Comparison of ENCODE assay signal across 27 mouse cellular contexts in the genomic region with DNA sequence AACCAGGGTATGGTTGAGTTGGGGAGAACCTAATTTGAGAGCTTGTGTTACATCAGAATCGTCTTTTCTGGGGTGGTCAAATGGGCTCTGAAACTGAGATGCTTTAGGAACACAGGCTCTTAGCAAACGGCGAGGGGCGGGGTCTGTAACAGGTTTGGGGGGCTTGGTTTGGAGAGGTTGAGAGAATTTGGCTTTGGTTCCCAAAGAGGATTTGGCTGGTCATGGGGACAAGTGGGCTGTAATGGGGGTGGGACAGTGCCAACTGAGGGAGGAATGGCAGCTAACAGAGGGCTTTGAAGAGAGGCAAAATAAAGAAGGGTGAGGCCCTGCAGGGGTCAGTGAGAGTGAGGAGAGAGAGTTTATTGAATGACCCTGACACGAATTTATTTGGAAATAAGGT. TPM values are rescaled to one million over a fixed set of nuclear protein-coding genes. Genes with fewer than 3 reads are reported as not detected.
"Had no signal": no experiment of that assay in that cellular context is flagged by ENCODE, and none has a peak within 500 bp of the region (broad histone marks: within the 10 kb centered on the region; RNA-seq: fewer than 3 reads in every experiment).

No protein-coding gene starts in this region.

- H3K4me3 ChIP-seq: limb, embryonic 10.5 days; limb, embryonic 13.5 days; liver, embryonic 13.5 days; midbrain, embryonic 13.5 days had no signal

- ATAC-seq: intestine, postnatal 0 days; lung, postnatal 0 days; midbrain, embryonic 13.5 days; midbrain, embryonic 16.5 days had no signal

- H3K27ac ChIP-seq: kidney, postnatal 0 days; limb, embryonic 10.5 days; limb, embryonic 13.5 days; liver, embryonic 13.5 days; macrophage; midbrain, embryonic 13.5 days had no signal

- H3K4me2 ChIP-seq: limb, embryonic 13.5 days; liver, embryonic 13.5 days; lung, embryonic 14.5 days; midbrain, embryonic 13.5 days had no signal

- H3K36me3 ChIP-seq: limb, embryonic 10.5 days; limb, embryonic 13.5 days; liver, embryonic 13.5 days; midbrain, embryonic 13.5 days had no signal

- H3K9me3 ChIP-seq: limb, embryonic 10.5 days; limb, embryonic 13.5 days; liver, embryonic 13.5 days; midbrain, embryonic 13.5 days had no signal

- DNase-seq: kidney, adult 2 months; kidney, postnatal 25 days; liver; liver, embryonic 13.5 days; lung, embryonic 14.5 days; thymus, adult 18-20 months; thymus, postnatal 36 days had no signal

- H3K4me1 ChIP-seq: limb, embryonic 13.5 days; midbrain, embryonic 13.5 days had no signal

- H3K9ac ChIP-seq: limb, embryonic 13.5 days; liver, embryonic 13.5 days; lung, embryonic 14.5 days; midbrain, embryonic 13.5 days had no signal

RNA-seq across cellular contexts. Expression of gene Urah, which starts 4.7 kb away (rescaled TPM):
- total RNA-seq: megakaryocyte, adult 5-6 weeks had no signal
- polyA plus RNA-seq: macrophage; midbrain, embryonic 13.5 days; midbrain, embryonic 16.5 days had no signal

RNA-seq across cellular contexts. Expression of gene Scgb1c1, which starts 5.8 kb away (rescaled TPM):
- total RNA-seq: layer of hippocampus, postnatal 14 days; left cerebral cortex, postnatal 25 days; megakaryocyte, adult 5-6 weeks had no signal
- polyA plus RNA-seq: intestine, embryonic 14.5 days; intestine, postnatal 0 days; kidney, embryonic 14.5 days; kidney, postnatal 0 days; large intestine, adult 2 months; limb, embryonic 10.5 days; limb, embryonic 13.5 days; liver, embryonic 13.5 days; liver, embryonic 16.5 days; lung, embryonic 14.5 days; macrophage; midbrain, embryonic 13.5 days; midbrain, embryonic 16.5 days; neural tube, embryonic 11.5 days; neural tube, embryonic 14.5 days; small intestine, adult 2 months; stomach, embryonic 16.5 days had no signal

RNA-seq across cellular contexts. Expression of gene Odf3, which starts 8.0 kb away (rescaled TPM):
- total RNA-seq: layer of hippocampus, postnatal 14 days; left cerebral cortex, postnatal 25 days; megakaryocyte, adult 5-6 weeks had no signal
- polyA plus RNA-seq: intestine, embryonic 14.5 days; intestine, postnatal 0 days; kidney, embryonic 14.5 days; kidney, postnatal 0 days; large intestine, adult 2 months; limb, embryonic 10.5 days; limb, embryonic 13.5 days; liver, embryonic 13.5 days; liver, embryonic 16.5 days; lung, embryonic 14.5 days; lung, postnatal 0 days; macrophage; midbrain, embryonic 16.5 days; neural tube, embryonic 11.5 days; small intestine, adult 2 months; spleen, adult 2 months had no signal

RNA-seq across cellular contexts. Expression of gene Gm45785, which starts 16.6 kb away (rescaled TPM):
- total RNA-seq: megakaryocyte, adult 5-6 weeks had no signal
- polyA plus RNA-seq: intestine, embryonic 14.5 days; intestine, postnatal 0 days; kidney, adult 2 months; kidney, embryonic 14.5 days; large intestine, adult 2 months; limb, embryonic 10.5 days; limb, embryonic 13.5 days; liver, embryonic 13.5 days; liver, embryonic 16.5 days; lung, embryonic 14.5 days; lung, postnatal 0 days; macrophage; midbrain, embryonic 13.5 days; neural tube, embryonic 11.5 days; small intestine, adult 2 months; spleen, adult 2 months; stomach, embryonic 16.5 days had no signal
